Mouse (Mus musculus): ENCODE results near the gene Kcnn3. TPM values are rescaled to one million over a fixed set of nuclear protein-coding genes. Genes with fewer than 3 reads are reported as not detected.

Gene Kcnn3
- polyA plus RNA-seq, 1 experiment: not detected

- Histone ChIP-seq H3K27me3 (replicated peaks) (no peaks in the 10 kb centered on the region), H3K4me1 (peaks cover 23% of the 10 kb centered on the region), H3K9me3 (peaks cover 10% of the 10 kb centered on the region), H3K4me3 (replicated peaks) (no peak overlapping the region), H3K36me3 (replicated peaks; ENCODE audit: low read length) (peaks cover 5% of the 10 kb centered on the region)
- TF ChIP-seq GATA1 (IDR thresholded peaks at IDR 0.05; ENCODE audit: borderline replicate concordance, low read length): no peak
- no peak for TF ChIP-seq FLI1 (IDR thresholded peaks at IDR 0.05; ENCODE audit: low read length)
These were observed 203.6 kb downstream of the Kcnn3 start for GRCm38 (mm10) chr3:89723400-89724084.

Other genes starting within 250 kb of the Kcnn3 start
- gene Slc50a1, start 249.6 kb upstream of the Kcnn3 start, polyA plus RNA-seq (2012; ENCODE audit: insufficient read depth, low replicate concordance): 7.0 and 25.0 TPM in 2 replicates
- 0.16 TPM in 1 of 2 replicates, not detected in the other for gene Efna1, start 239.0 kb upstream of the Kcnn3 start, polyA plus RNA-seq (2012; ENCODE audit: insufficient read depth, low replicate concordance)
- gene Efna3, start 197.2 kb upstream of the Kcnn3 start, polyA plus RNA-seq (2012; ENCODE audit: insufficient read depth, low replicate concordance): not detected in 2 replicates
- 0.29 TPM in 1 of 2 replicates, not detected in the other for gene Efna4, start 182.1 kb upstream of the Kcnn3 start, polyA plus RNA-seq (2012; ENCODE audit: insufficient read depth, low replicate concordance)
- gene Adam15, start 170.2 kb upstream of the Kcnn3 start, polyA plus RNA-seq (2012; ENCODE audit: insufficient read depth, low replicate concordance): 36.8 and 135 TPM in 2 replicates
- not detected in 2 replicates for gene Dcst2, start 158.2 kb upstream of the Kcnn3 start, polyA plus RNA-seq (2012; ENCODE audit: insufficient read depth, low replicate concordance)
- gene Dcst1, start 154.9 kb upstream of the Kcnn3 start, polyA plus RNA-seq (2012; ENCODE audit: insufficient read depth, low replicate concordance): not detected in 2 replicates
- gene Zbtb7b, start 125.4 kb upstream of the Kcnn3 start, polyA plus RNA-seq (2012; ENCODE audit: insufficient read depth, low replicate concordance): 76.2 and 120 TPM in 2 replicates
- 0.31 and 0.95 TPM in 2 replicates for gene Lenep, start 117.4 kb upstream of the Kcnn3 start, polyA plus RNA-seq (2012; ENCODE audit: insufficient read depth, low replicate concordance)
- gene Flad1, start 108.3 kb upstream of the Kcnn3 start, polyA plus RNA-seq (2012; ENCODE audit: insufficient read depth, low replicate concordance): 23.1 and 23.4 TPM in 2 replicates
- 16.4 and 53.9 TPM in 2 replicates for gene Cks1b, start 101.8 kb upstream of the Kcnn3 start, polyA plus RNA-seq (2012; ENCODE audit: insufficient read depth, low replicate concordance)
- gene Shc1, start 101.7 kb upstream of the Kcnn3 start, polyA plus RNA-seq (2012; ENCODE audit: insufficient read depth, low replicate concordance): 22.7 and 67.6 TPM in 2 replicates
- gene Pygo2, start 90.0 kb upstream of the Kcnn3 start, polyA plus RNA-seq (2012; ENCODE audit: insufficient read depth, low replicate concordance): 35.3 and 137 TPM in 2 replicates
- gene Pbxip1, start 83.5 kb upstream of the Kcnn3 start, polyA plus RNA-seq (2012; ENCODE audit: insufficient read depth, low replicate concordance): 23.0 and 29.3 TPM in 2 replicates
- 10.7 and 35.6 TPM in 2 replicates for gene Pmvk, start 65.6 kb upstream of the Kcnn3 start, polyA plus RNA-seq (2012; ENCODE audit: insufficient read depth, low replicate concordance)
- 5.3 and 6.3 TPM in 2 replicates for gene Adar, start 194.9 kb downstream of the Kcnn3 start, polyA plus RNA-seq (2012; ENCODE audit: insufficient read depth, low replicate concordance)
- 0.04 TPM in 1 of 2 replicates, not detected in the other for gene Chrnb2, start 244.5 kb downstream of the Kcnn3 start, polyA plus RNA-seq (2012; ENCODE audit: insufficient read depth, low replicate concordance)

Data from megakaryocyte, embryonic 14.5 days (primary cell).